Mouse (Mus musculus) ES-Bruce4 (cell line): ENCODE measurements around the gene Lpcat3.

Experiments used
- CTCF ChIP-seq: IDR thresholded peaks from one replicate; pipeline ENCODE4 v1.8.1; 2011; ENCODE audit warnings: low read depth, low read length
- EP300 ChIP-seq: IDR thresholded peaks from 2 replicates; pipeline ENCODE4 v1.6.1; 2011; ENCODE audit warnings: low read depth, low read length; ENCODE audit not compliant: insufficient read depth
- POLR2A ChIP-seq: IDR thresholded peaks from one replicate; pipeline ENCODE4 v1.8.1; 2011; ENCODE audit warnings: low read length; ENCODE audit not compliant: insufficient read depth

DNA sequence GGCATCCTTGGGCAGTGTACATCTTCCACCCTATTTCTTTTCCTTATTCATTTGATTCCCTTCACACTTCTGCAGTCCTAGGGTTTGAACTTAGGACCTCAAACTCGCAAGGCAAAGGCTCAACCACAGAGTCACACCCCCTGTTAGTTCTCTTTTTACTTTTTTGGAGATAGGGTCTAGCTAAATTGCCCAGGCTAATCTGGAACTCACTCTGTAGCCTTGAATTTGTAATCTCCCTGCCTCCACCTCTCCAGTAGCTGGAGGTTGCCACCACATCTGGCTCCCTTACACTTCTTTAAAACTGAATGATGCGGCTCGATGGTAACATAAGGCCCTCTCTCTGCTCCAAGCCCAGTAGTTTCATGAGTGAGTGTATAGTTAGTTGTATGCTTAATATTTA is 71.6 kb downstream of the Lpcat3 start:
- TF ChIP-seq CTCF (no peak), EP300 (no peak), POLR2A (no peak)
